Mouse (Mus musculus): ENCODE measurements at regions not wholly inside any gene's neighbourhood (a gene's known extent, or its start where the extent isn't known, plus 50 kb on each side); places are given as distances from the start of the nearest gene placed in this dataset.
A peak's percentile ranks its signal among the peaks of the same experiment; 100 is the strongest.

DNA sequence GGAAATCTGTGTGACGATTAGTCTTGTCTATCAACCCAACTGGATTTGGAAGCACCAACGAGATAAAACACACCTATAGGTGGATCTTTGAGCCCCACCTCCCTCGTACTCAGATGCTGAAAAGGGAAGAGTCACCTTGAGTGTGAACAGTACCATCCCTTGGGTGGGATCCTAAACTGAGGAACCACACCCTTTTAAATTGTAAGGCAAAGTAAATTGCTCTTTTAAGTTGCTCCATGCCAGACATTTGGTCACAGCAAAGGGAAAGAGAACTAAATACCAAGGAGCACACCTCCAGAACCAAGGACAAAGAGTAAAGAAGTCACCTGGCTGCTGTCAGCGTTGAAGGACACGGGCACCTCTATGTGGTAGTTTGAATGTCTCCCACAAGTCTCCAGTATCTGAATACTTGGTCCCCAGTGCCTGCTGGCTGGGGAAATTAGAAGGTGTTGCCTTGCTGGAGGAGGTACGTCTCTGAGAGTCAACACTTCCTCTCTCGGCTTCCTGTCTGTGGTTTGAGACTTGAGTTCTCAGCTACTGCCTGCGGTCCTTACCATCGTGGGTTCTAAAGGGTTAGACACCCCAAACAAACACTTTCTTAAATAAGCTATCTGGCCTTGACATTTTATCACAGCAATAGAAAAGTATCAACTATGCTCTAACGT lies 95.6 kb upstream of the Noct start:
- Histone ChIP-seq H3K4me2 (no peak overlapping the region), H3K4me3 (replicated peaks) (no peak overlapping the region), H3K27me3 (replicated peaks) (no peaks in the 10 kb centered on the region), H3K36me3 (no peaks in the 10 kb centered on the region), H3K9ac (replicated peaks) (no peak overlapping the region), H3K27ac (replicated peaks) (no peak overlapping the region), H3K4me1 (no peaks in the 10 kb centered on the region), H3K9me3 (replicated peaks) (no peaks in the 10 kb centered on the region)
- WGBS, result 94% methylated on average over 10 of the region's 10 CpGs
- no peak for ATAC-seq (ENCODE audit: low FRiP score)

DNA sequence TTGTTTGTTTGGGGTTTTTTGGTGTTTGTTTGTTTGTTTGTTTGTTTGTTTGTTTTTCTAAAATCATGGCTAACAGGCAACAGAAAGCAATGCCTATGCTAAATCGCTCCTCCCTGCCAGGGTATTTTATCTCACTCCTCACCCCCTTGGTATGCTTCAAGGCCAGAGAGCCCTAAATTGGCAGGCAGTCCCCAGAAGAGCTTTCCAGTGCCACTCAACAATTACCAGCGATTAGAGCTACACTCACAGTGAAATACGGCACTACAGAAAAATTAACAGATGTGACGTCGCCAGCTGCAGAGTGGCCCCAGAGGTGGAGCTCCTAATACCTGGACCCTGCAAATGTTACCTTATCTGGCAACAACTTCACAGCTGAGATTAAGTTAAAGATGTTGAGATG lies 93.5 kb upstream of the Noct start:
- Histone ChIP-seq H3K27me3 (replicated peaks) (no peaks in the 10 kb centered on the region), H3K4me1 (no peaks in the 10 kb centered on the region), H3K9me3 (replicated peaks) (no peaks in the 10 kb centered on the region), H3K9ac (replicated peaks) (no peak overlapping the region), H3K4me3 (replicated peaks) (no peak overlapping the region), H3K36me3 (no peaks in the 10 kb centered on the region), H3K4me2 (no peak overlapping the region), H3K27ac (replicated peaks) (no peak overlapping the region)
- ATAC-seq (ENCODE audit: low FRiP score), result no peak
- 61% methylated on average over 5 of the region's 5 CpGs for WGBS

DNA sequence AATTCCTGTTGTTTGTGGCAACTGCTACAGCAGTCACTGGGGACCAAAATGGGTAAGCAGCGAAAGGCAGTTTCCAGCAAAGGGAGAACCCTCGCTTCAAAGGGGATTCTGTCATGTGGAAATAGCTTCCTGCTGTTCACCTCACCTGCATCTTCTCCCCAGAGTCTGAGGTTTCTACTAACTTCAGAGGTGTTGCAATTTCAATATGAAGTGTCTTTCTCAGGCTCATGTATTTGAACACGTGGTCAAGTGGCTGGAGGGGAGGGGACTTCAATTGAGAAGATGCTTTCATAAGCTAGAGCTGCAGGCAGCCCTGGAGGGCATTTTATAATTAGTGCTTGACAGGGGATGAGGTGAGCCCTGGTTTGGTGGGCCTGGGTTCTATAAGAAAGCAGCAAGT lies 92.9 kb upstream of the Noct start:
- no peak overlapping the region for H3K9ac ChIP-seq (replicated peaks)
- no peaks in the 10 kb centered on the region for H3K27me3 ChIP-seq (replicated peaks)
- no peaks in the 10 kb centered on the region for H3K36me3 ChIP-seq
- H3K4me3 ChIP-seq (replicated peaks), result no peak overlapping the region
- no peaks in the 10 kb centered on the region for H3K4me1 ChIP-seq
- no peaks in the 10 kb centered on the region for H3K9me3 ChIP-seq (replicated peaks)
- WGBS, result 68% methylated on average over 3 of the region's 3 CpGs
- no peak overlapping the region for H3K27ac ChIP-seq (replicated peaks)
- no peak for ATAC-seq (ENCODE audit: low FRiP score)
- H3K4me2 ChIP-seq, result no peak overlapping the region

DNA sequence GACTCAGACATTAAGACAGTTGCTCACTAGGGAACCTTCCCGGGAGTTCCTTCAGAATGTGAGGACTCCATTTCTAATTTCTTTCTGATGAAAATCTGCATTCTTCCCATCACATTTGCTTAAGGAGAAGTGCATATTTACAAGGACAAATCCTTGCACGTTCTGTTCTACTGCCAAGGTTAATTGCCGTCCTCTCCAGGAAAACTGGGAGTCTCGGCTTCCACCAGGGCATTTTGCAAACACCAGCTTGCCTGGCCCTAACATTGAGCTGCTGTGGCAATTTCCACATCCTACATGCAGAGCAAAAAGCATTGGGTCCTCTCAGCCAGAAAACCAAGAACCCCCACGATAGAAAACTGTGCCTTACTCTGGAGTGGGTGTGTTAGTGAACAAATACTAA lies 91.5 kb upstream of the Noct start:
- H3K27me3 ChIP-seq (replicated peaks), result no peaks in the 10 kb centered on the region
- H3K4me2 ChIP-seq, result no peak overlapping the region
- H3K9me3 ChIP-seq (replicated peaks), result no peaks in the 10 kb centered on the region
- H3K4me3 ChIP-seq (replicated peaks), result no peak overlapping the region
- no peaks in the 10 kb centered on the region for H3K36me3 ChIP-seq
- 88% methylated on average over 5 of the region's 5 CpGs for WGBS
- peaks cover 6% of the 10 kb centered on the region; the same call in 1 of the 2 replicates for H3K4me1 ChIP-seq
- H3K27ac ChIP-seq (replicated peaks), result no peak overlapping the region
- no peak for ATAC-seq (ENCODE audit: low FRiP score)
- no peak overlapping the region for H3K9ac ChIP-seq (replicated peaks)

DNA sequence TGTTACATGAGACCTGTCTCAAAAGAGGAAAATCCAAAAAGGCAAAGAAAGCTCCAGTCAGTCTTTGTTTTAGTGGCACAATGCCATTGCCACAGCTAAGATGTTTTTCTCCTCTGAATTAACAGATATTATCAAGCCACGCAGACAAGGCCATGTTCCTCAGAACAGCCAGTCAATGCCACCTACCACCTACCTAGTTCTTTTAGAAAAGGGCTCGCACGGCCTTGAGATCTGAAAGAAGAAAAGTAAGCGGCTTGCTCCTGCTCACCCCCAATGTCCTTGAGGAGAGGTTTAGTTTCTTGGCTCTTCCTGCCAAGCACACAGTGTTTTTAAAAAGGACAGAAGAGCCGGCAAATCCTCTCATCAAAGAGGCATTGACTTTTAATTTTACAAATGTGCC lies 88.7 kb upstream of the Noct start:
- H3K4me2 ChIP-seq, result no peak overlapping the region
- H3K4me3 ChIP-seq (replicated peaks), result no peak overlapping the region
- peaks cover 6% of the 10 kb centered on the region; the same call in 1 of the 2 replicates for H3K4me1 ChIP-seq
- ATAC-seq (ENCODE audit: low FRiP score), result no peak
- H3K9ac ChIP-seq (replicated peaks), result no peak overlapping the region
- no peak overlapping the region for H3K27ac ChIP-seq (replicated peaks)
- WGBS, result 64% methylated on average over 5 of the region's 5 CpGs
- no peaks in the 10 kb centered on the region for H3K9me3 ChIP-seq (replicated peaks)
- no peaks in the 10 kb centered on the region for H3K27me3 ChIP-seq (replicated peaks)
- no peaks in the 10 kb centered on the region for H3K36me3 ChIP-seq

DNA sequence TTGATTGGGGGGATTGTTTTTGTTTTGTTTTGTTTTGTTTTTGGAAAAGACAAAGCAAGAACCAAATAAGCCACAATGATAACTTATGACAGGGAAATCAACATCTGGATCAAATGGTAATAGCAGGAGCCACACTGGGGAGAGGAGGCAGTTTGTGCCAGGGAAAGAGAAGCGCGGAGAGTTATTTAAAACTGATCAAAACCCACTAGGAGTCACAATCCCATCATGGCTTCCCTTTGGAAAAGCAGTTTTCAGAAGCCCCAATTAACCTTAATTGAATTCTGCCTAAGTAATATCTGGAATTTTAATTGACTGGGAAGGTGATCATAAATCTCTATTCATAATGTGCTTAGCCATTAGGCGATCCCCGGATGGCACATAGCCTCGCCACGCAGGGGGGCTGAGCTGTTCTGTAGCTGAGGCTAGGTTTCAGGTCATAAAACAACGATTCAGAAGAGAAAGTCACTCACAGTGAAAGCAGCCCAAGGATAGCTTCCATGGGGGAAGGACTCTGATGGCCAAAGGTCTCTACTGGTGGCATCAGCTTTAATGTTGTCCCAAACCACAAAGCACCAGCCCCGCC lies 86.4 kb upstream of the Noct start:
- peaks cover 11% of the 10 kb centered on the region for H3K4me1 ChIP-seq
- H3K4me2 ChIP-seq, result no peak overlapping the region
- H3K27me3 ChIP-seq (replicated peaks), result no peaks in the 10 kb centered on the region
- no peak overlapping the region for H3K27ac ChIP-seq (replicated peaks)
- H3K9ac ChIP-seq (replicated peaks), result no peak overlapping the region
- no peaks in the 10 kb centered on the region for H3K36me3 ChIP-seq
- H3K9me3 ChIP-seq (replicated peaks), result no peaks in the 10 kb centered on the region
- H3K4me3 ChIP-seq (replicated peaks), result no peak overlapping the region
- 22% methylated on average over 7 of the region's 8 CpGs for WGBS
- ATAC-seq (ENCODE audit: low FRiP score), result peak; percentile 58; the same call in 1 of the 2 replicates

DNA sequence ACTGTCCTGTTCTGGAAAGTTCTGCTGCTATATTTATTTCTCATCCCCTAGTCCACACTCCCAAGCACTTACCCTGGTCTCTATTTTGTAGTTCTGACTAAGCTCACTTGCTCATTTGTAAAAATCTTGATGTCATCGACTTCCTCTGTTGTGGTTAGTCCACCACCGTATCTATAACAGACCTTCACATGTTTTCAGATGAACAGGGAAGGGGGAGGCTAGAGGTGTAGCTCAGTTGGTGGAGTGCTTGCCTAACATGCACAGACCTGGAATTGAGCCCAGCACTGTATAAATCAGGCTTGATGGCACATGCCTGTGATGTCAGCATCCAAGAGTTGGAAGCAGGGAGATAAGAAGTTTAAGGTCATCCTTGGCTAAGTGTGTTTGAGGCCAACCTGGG lies 78.3 kb upstream of the Noct start:
- Histone ChIP-seq H3K27me3 (replicated peaks) (no peaks in the 10 kb centered on the region), H3K9me3 (replicated peaks) (no peaks in the 10 kb centered on the region), H3K36me3 (no peaks in the 10 kb centered on the region), H3K9ac (replicated peaks) (no peak overlapping the region), H3K27ac (replicated peaks) (no peak overlapping the region), H3K4me2 (no peak overlapping the region), H3K4me1 (peaks cover 5% of the 10 kb centered on the region), H3K4me3 (replicated peaks) (no peak overlapping the region)
- WGBS, result 86% methylated on average over 2 of the region's 2 CpGs
- ATAC-seq (ENCODE audit: low FRiP score), result no peak

DNA sequence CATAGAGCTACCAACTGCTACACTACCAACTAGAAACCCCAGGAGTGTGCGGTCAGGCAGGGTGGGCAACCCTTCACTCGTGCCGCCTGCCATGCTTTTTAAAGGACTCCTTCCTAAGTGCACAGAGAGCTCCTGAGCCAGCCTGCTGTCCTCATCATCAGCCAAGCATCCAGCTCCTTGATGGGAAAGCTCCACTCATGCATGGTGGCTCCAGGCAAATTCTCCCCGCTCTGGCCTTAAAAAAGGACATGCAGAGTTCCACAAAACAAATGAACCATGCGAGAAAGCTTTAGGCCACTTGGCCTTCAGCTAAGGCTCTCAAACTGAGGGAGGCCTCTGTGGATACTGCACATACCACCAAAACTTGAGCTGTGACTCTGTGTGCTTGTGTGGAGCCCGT lies 74.2 kb upstream of the Noct start:
- Histone ChIP-seq H3K27ac (replicated peaks) (no peak overlapping the region), H3K36me3 (no peaks in the 10 kb centered on the region), H3K4me1 (no peaks in the 10 kb centered on the region), H3K9ac (replicated peaks) (no peak overlapping the region), H3K9me3 (replicated peaks) (no peaks in the 10 kb centered on the region), H3K4me3 (replicated peaks) (no peak overlapping the region), H3K4me2 (no peak overlapping the region), H3K27me3 (replicated peaks) (no peaks in the 10 kb centered on the region)
- ATAC-seq (ENCODE audit: low FRiP score), result no peak
- WGBS, result 82% methylated on average over 6 of the region's 6 CpGs

DNA sequence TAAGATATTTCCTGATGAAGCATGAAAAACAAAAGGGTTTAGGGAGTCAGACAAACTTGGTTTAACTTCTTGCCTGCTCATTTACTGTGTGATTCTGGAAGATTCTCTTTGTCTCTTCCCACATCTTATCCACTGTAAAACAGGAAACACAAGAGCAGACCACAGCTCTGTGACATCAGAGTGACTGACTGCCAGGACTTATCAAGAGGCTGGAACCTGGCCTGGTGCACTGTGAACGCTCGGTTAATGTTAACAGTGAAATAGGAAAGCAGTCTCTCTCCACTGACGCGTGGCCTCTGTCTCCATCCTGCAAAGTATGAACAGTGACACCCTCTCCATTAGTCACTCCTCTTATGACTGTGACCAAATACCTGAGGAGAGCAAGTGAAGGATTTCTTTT lies 73.1 kb upstream of the Noct start:
- no peak overlapping the region for H3K4me2 ChIP-seq
- no peak overlapping the region for H3K9ac ChIP-seq (replicated peaks)
- H3K36me3 ChIP-seq, result no peaks in the 10 kb centered on the region
- H3K4me1 ChIP-seq, result no peaks in the 10 kb centered on the region
- no peak overlapping the region for H3K4me3 ChIP-seq (replicated peaks)
- 73% methylated on average over 4 of the region's 4 CpGs for WGBS
- no peaks in the 10 kb centered on the region for H3K27me3 ChIP-seq (replicated peaks)
- no peaks in the 10 kb centered on the region for H3K9me3 ChIP-seq (replicated peaks)
- no peak overlapping the region for H3K27ac ChIP-seq (replicated peaks)
- ATAC-seq (ENCODE audit: low FRiP score), result no peak

DNA sequence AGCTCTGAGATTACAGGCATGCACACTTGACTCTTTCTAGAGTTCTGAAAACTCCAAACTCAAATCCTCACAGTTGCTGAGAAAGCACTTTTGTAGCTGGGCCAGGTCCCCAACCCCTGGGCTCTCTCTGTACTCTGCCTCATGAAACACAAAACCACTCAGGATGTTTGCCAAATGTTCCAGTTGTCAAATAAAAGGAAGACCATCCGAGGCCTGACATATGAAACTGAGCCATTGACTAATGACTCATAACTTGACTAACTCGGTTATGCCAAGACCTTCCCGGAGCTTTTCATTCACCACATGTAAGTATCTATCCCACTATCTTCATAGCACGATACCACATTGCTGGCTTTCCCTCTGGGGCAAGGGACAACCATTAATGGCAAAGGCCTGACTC lies 68.6 kb upstream of the Noct start:
- Histone ChIP-seq H3K4me1 (peaks cover 16% of the 10 kb centered on the region), H3K9ac (replicated peaks) (no peak overlapping the region), H3K9me3 (replicated peaks) (no peaks in the 10 kb centered on the region), H3K27me3 (replicated peaks) (no peaks in the 10 kb centered on the region), H3K4me2 (no peak overlapping the region), H3K36me3 (no peaks in the 10 kb centered on the region), H3K27ac (replicated peaks) (peak overlapping the region; percentile 72; the same call in 1 of the 2 replicates), H3K4me3 (replicated peaks) (no peak overlapping the region)
- no peak for ATAC-seq (ENCODE audit: low FRiP score)
- 61% methylated on average over 4 of the region's 4 CpGs for WGBS

DNA sequence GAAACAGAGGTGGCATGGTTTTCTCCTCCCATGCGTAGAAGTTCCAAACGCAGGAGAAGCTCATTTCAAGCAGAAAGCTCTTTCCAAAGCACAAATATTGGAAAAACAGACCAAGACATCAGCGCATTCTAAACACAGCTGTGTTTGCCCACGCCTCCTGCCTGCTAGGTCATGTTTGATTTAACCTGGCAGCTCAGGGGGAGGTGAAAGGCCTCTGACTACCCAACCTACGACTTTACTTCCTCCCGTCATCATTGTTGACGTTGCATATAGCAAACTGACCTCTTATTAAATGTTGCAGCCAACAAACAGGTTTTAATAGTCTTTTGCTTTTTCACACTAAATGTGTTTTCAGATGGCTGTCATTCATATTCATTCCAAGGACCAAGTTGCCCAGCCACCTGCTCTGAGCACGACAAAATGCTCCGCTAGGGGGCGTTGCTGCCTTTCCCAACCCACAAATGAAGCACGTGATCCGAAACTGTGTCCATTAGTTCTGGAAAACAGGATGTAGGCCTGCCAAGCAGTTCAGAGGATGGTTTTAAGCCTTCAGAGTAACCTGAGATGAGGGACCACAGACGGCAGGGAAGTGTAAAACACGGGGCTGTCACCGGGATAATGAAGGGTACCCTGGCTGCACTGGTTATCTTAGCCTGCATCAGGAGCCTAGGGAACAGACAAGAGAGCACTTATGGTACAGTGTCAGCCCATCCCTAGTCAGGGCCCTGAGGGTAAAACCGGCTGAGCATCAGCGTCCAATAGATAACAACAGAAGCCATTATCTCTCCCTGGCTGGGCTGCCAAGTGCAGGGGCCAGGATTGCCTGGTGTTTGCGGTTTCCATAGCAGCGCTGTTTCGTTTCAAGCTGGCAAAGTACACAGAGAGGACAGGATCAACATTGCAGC lies 67.6 kb upstream of the Noct start:
- Histone ChIP-seq H3K4me1 (peaks cover 19% of the 10 kb centered on the region), H3K27ac (replicated peaks) (peak overlapping the region; percentile 72), H3K4me2 (peak overlapping the region; percentile 5; the same call in 1 of the 2 replicates), H3K4me3 (replicated peaks) (no peak overlapping the region), H3K36me3 (no peaks in the 10 kb centered on the region), H3K27me3 (replicated peaks) (no peaks in the 10 kb centered on the region), H3K9me3 (replicated peaks) (no peaks in the 10 kb centered on the region), H3K9ac (replicated peaks) (no peak overlapping the region)
- 39% methylated on average over 20 of the region's 20 CpGs for WGBS
- ATAC-seq (ENCODE audit: low FRiP score), result peak; percentile 88

DNA sequence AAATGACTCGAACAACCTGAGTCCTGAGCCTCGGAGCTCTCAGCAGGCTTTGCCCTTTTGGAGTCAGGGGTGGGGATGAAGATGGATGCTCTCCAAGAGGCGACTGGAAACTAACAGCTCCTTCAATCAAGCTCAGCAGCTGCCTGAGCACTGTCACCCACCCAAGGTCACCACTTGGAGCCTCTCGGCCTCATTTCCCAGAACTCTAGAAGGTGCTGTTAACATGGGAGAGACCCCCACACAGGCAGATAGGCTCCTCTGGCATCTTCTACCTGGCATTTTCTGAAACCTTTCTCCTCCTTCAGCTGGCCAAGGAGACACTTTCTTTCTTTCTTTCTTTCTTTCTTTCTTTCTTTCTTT lies 67.0 kb upstream of the Noct start:
- peak; percentile 46 for ATAC-seq (ENCODE audit: low FRiP score)
- no peaks in the 10 kb centered on the region for H3K36me3 ChIP-seq
- H3K27me3 ChIP-seq (replicated peaks), result no peaks in the 10 kb centered on the region
- H3K4me1 ChIP-seq, result peaks cover 19% of the 10 kb centered on the region
- no peak overlapping the region for H3K9ac ChIP-seq (replicated peaks)
- H3K27ac ChIP-seq (replicated peaks), result peak overlapping the region; percentile 72
- H3K4me2 ChIP-seq, result peak overlapping the region; percentile 5; the same call in 1 of the 2 replicates
- WGBS, result 17% methylated on average over 4 of the region's 4 CpGs
- no peak overlapping the region for H3K4me3 ChIP-seq (replicated peaks)
- H3K9me3 ChIP-seq (replicated peaks), result no peaks in the 10 kb centered on the region
